Mouse (Mus musculus) colon, adult 2 months (tissue): ENCODE measurements around the gene Sh3pxd2a. TPM values are rescaled to one million over a fixed set of nuclear protein-coding genes. Genes with fewer than 3 reads are reported as not detected.

Experiments
- polyA plus RNA-seq: library from polyadenylated mRNA; depleted of rRNA; stranded (reverse); fragments of >200 nt; gene quantifications from 2 replicates; pipeline ENCODE4 v1.2.3, GENCODE M21; 2012; rRNA removed

The Sh3pxd2a gene
- 14.0 and 15.1 TPM in 2 replicates for polyA plus RNA-seq

GRCm38 (mm10) chr19:47464304-47465241, at the start of gene Sh3pxd2a:
Gene Sh3pxd2a (minus strand): TSS chr19:47464401.

Other genes with a start within 250 kb of the Sh3pxd2a start
- 13.7 and 14.6 TPM in 2 replicates for gene Stn1, start 73.1 kb upstream of the Sh3pxd2a start, polyA plus RNA-seq
- 11.3 and 14.0 TPM in 2 replicates for gene Slk, start 115.3 kb upstream of the Sh3pxd2a start, polyA plus RNA-seq
- 0.27 and 0.76 TPM in 2 replicates for gene Col17a1, start 227.7 kb upstream of the Sh3pxd2a start, polyA plus RNA-seq